Mouse (Mus musculus) T-cell, adult 2 months (primary cell): ENCODE data around the gene Mul1.
A peak's percentile ranks its signal among the peaks of the same experiment; 100 is the strongest.
"Not testable (repeated sequence)": the region's sequence is repeated elsewhere in the genome, so short reads cannot be mapped to it uniquely, and the experiment has no call there.

Experiments
- DNase-seq: peaks from one replicate; pipeline ENCODE4 v3.0.0; 2022; ENCODE audit warnings: low spot score

The Mul1 gene

GRCm38 (mm10) chr4:138434347-138435316 lies at the start of gene Mul1:
Gene Mul1 (plus strand): TSS chr4:138434671.
- peak; percentile 95 for DNase-seq

GRCm38 (mm10) chr4:138393703-138394102 lies 40.8 kb upstream of the Mul1 start:
- no peak for DNase-seq

DNA sequence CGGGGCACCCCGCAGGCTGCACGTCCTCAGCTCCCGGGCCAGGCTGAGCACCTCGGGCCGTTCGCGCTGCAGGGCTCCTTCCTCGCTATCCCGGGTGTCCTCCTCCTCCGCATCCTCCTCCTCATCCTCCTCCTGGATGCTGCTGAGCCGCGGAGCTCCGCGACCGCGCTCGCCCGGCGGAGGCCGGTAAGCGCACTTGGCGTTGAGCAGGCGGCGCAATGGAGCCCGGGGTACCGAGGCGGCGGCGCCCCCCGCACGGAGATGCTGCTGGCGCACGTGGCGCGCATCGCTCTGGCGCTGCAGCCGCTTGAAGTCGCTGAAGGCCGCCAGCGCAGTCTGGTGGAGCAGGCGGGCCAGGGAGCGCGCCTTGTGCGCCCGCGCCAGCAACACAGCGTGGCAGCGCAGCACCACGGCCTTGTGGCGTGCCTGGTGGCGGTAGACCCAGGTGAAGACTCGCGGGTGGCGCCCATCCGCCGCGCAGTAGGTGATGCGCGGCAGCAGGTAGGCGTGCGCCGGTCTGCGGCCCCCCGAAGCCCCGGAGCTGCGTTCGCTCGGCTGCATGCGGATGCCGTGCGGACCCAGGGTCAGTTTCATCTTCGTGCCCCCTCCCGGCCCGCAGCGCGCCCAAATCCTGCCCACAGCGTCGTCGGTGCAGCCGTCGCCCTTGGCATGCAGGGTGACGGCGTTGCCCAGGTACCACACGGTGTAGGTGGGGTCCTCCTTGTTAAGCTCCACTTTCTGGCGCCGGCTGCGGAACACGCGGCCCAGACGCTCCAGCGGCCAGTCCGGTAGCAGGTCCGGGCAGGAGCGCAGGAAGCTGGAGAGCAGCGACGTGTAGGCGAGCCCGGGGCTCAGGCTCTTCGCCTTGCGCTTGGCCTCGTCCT lies 39.1 kb upstream of the Mul1 start:
- no peak for DNase-seq

- DNase-seq = no peak
Observed at GRCm38 (mm10) chr4:138395971-138396645, 38.4 kb upstream of the Mul1 start, which contains the start of gene Fam43b. Gene Fam43b (minus strand): TSS chr4:138396528.

DNA sequence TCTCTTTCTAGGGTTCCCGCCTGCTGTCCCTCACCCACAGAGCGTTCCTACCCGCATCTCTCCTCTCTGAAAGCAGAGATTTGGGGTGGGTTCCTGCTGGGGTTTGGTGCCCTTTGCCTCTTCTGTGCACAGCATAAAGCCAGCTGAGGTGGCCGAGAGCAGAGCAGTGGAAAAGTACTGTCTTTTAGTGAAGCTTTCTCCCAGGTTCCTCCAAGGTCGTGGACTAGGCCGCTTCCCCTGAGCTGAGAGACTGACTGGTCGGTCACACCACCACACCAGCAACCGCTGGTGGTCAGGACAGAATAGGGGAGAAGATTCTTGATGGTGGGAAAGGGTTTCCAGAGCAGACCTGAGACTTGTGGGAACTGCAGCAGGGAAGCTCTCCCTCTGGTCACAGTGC lies 37.8 kb upstream of the Mul1 start:
- DNase-seq = no peak

GRCm38 (mm10) chr4:138404806-138405205 lies 29.7 kb upstream of the Mul1 start:
- peak; percentile 16 for DNase-seq

DNA sequence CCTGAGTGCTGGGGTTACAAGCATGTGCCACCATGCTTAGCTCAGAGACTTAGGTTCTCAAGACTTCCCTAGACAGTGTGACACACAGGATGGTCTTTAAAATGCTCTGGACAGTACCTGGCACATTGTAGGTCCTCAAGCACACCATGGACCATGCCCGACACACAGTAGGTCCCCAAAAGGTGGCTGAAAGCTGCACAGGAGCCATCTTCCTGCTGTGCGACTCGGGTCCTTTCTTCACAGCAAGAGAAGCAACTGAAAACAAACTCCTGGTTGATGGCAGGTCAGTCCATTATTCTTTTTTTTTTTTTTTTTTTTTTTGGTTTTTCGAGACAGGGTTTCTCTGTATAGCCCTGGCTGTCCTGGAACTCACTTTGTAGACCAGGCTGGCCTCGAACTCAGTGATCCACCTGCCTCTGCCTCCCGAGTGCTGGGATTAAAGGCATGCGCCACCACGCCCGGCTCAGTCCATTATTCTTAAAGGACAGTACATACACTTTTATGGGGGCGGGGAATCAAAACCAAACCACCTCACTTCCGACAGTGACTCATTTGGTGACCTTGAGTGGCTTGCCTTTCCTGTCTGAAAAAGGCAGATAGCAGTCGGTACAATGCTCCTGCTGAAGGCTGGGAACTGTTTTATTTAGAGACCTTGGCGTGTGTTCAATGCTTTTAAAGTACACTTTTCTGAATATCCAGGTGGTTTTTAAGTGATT lies 26.8 kb upstream of the Mul1 start:
- no peak for DNase-seq

DNA sequence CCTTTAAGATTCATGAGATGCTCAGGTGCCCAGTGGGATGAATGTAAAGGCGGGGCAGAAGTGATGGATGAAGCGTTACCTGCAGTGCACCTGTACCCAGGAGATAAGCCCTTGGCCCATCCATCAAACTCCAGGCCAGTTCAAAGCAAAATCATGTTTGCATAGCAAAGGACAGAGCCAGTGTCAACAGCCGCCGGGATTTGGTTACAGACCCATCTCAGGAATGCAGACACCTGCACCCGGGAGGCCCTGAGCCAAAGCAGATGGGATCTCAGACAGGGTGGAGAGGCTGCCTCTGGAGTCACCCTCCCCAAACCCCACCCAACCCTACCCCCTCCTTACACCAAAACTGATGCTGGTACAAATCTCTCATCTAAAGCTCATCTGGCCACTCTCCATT lies 23.5 kb upstream of the Mul1 start:
- no peak for DNase-seq

DNA sequence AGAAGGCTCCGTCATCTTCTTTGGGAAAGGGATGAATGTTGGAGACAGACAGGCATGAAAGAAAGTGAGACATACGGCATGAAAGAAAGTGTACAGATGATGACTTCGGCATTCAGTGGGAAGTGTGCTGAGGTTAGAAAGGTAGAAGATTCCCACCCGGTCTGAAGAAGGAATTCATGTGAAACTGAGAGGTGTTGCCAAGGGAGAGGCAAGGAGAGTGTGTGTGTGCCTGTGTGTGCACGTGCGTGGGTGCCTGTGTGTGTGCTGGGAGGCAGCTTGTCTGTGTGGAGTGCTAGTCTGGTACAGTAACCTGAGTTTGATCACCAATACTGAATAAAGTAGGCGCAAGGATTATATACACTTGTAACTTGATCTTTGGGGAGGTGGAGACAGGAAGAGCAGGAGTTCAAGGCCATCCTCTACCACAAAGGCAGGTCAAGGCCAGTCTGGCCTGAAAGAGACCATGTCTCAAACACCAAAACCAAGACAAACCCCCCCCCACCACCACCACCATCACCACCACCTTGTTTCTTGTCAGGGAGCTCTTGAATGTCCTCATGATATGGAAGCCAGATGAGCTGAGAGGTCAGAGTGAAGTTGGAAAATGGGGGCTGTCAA lies 22.9 kb upstream of the Mul1 start:
- DNase-seq = no peak

GRCm38 (mm10) chr4:138414725-138415124 lies 19.7 kb upstream of the Mul1 start:
- no peak for DNase-seq

GRCm38 (mm10) chr4:138415991-138416390 lies 18.5 kb upstream of the Mul1 start:
- no peak for DNase-seq

DNA sequence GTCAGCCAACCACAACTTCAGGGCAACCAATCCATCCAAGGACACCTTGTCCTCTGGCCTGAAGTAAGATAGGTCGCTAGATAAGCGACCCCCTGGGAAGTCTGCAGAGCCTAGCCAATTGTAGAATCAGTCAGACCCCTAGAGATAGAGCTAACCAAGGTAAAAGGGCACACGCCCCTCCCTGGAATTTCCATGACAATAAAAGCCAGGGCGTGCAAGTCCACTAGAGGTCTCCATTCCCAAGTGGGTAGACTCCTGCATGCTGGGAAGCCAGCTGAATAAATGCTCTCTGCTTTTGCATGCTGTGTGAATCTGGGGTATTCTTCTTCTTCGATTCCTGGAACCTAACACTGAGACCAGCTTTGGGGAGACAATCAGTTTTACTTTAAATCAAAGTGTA lies 18.1 kb upstream of the Mul1 start:
- no peak for DNase-seq

DNA sequence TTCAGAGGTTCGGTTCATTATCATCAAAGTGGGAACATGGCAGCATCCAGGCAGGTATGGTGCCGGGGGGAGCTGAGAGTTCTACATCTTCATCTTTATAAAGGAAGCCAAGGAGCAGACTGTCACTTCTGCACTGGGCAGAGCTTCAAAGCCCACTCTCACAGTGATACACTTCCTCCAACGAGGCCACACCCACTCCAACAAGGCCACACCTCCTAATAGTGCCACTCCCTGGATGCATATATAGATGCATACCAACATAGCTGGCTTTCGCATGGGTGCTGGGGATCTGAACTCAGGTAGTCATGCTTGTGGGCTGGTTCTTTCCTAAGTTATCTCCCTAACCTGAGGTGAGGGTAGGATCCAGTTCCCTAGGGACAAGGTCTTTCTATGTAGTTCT lies 16.6 kb upstream of the Mul1 start:
- no peak for DNase-seq

DNA sequence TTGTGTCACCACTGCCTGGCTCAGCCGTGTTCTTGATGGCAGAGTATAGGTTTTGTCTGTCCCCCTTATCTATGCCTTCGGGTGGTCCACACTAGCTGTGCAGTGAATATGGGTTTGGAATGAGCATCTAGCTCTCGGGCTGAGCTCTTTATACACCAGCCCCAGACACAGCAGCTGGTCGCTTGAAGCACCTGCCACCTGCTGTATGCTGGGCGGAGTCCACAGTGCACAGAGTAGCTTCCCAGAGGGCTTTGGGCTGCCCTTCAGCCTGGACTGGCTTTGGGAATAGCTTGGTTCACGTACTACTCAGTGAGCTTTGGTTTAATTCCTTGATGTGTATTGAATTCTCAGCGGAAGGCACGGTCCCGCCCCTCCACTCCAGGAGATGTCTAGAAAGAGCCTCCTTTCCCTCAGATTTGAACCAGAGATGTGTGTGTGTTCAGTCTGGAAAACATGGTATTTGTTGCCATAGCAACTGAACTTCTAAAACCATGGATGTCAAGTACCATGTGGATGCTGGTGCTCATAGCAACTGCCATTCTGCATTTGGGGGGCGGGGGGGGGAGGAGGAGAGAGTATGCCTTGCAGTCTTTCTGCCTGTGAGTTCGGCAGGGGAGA lies 16.0 kb upstream of the Mul1 start:
- no peak for DNase-seq

GRCm38 (mm10) chr4:138425028-138425427 lies 9.4 kb upstream of the Mul1 start:
- no peak for DNase-seq

DNA sequence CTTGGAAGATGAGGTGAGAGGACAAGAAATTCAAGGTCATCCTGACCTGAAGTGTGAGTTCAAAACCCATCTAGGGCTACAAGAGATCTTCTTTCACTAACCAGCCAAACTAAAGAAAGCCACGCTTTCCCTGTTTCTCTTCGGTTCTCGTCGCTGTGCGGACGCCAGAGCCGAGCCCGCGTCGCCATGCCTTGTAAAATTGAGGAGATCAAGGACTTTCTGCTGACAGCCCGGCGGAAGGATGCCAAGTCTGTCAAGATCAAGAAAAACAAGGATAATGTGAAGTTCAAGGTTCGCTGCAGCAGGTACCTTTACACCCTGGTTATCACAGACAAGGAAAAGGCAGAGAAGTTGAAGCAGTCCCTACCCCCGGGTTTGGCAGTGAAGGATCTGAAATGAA lies 8.9 kb upstream of the Mul1 start:
- DNase-seq = not testable (repeated sequence)

- DNase-seq = peak; percentile 43
Observed at GRCm38 (mm10) chr4:138426778-138427705, 7.4 kb upstream of the Mul1 start.

DNA sequence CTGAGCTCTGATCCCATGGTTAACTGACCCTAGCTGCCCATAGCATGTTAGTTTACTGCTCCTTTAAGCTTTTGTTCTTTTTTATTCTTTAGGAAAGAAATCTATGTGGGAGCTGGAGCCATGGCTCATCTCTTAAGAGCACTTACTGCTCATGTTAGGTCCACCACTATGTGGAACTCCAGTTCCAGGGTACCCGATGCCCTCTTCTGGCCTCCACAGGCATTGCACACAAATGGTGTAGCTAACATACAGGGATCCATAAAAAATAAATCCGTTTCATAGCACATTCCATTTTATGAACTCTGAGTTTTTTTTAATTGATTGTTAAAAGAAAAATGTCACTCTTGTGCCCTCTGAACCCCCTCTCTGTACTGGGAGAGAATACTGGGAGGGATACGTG lies 4.7 kb upstream of the Mul1 start:
- DNase-seq = no peak

DNA sequence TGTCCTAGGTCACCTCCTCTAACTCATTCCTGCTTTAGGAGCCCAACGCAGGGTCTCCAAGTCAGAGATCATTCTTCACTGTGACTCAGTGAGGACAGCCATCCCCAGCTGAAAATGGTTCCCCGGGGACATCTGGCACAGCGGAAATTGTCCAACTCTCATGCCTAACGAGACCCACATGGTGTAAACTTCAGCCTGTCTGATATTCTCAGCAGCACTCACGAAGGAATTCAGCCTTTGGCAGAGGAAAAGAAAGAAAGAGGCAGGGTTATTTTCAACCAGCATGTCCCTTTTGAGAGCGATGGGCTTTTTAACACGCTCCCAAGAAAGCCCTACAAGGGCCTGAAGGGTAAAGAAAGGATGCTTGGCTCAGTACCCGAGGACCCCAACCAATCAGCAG lies 3.1 kb upstream of the Mul1 start:
- no peak for DNase-seq

DNA sequence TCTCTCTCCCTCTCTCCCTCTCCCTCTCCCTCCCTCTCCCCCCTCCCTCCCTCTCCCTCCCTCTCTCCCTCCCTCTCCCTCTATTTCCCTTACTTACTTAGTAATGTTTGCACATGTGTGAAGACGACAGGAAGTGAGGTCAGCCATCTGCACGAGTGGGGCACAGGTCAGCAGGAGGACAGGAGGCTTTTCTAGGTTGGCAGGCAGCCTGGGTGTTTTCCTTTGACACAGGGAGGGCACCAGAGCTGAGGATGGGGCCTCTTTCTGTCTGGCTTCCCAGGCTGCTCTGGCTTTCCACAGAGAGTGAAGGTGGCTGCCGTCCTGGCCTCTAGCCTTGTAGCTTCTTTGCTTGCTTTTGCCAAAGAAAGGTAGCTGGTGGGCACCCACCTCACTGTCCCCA lies 5.6 kb downstream of the Mul1 start:
- DNase-seq = no peak
